Mouse (Mus musculus): ENCODE results near the gene Cwc27. TPM values are rescaled to one million over a fixed set of nuclear protein-coding genes. Genes with fewer than 3 reads are reported as not detected.

The Cwc27 gene
- total RNA-seq, 2 experiments from 2014 or later: 18.4 to 18.6 TPM

DNA sequence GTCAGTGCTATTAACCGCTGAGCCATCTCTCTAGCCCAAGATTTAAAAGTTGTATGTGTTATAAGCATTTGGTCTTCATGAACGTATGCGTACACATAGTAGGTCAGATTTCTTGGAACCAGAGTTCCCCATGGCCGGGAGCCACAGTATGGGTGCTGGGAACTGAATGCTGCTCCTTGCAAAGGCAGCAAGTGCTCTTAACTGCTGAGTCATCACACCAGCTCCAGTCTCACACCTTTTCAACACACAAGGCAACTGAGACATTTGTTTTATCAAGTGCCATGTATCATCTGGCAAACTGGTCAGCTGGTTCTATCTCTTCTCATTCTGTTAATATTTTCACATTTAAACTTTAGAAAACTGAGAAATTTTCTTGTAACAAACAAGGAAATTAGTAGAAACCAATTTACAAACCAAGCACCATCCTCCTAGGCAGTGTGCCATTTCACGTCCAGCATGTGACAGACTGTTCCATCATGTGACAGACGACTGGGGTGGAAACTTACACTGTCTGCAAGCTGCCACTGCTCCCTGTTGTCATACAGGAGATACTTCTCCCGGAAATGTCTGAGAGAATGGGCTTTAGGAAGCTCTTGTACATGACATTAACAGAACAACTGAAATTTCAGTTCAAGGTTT lies 156.8 kb downstream of the Cwc27 start:
- intact Hi-C loops (cut with DNase I): no loop called here

GRCm38 (mm10) chr13:104656666-104657272 lies 160.2 kb downstream of the Cwc27 start:
- intact Hi-C loops (cut with DNase I): no loop called here
- DNase-seq (ENCODE audit: extremely low spot score in 1 of 2, low spot score in 2 of 2): no peak

More for the DNA sequence above, 156.8 kb downstream of the Cwc27 start:
- DNase-seq (ENCODE audit: extremely low spot score in 1 of 2, low spot score in 2 of 2): no peak

DNA sequence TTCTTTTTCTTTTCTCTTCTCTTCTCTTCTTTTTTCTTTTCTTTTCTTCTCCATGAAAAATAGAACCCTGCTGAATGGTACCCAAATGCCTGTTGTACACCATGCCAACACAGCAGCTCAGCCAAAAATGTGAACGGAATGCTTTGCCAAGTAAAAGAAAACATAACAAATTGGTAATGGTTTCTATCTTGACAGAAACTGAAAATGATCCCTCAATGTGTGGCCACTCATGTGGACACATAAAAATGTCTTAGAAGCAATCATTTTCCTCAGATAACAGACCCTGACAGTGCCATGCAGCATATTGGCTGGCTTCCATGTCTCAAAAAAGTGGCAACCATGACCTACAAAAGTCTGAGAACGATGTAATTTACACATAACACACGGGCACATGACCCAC lies 161.8 kb downstream of the Cwc27 start:
- DNase-seq (ENCODE audit: extremely low spot score in 1 of 2, low spot score in 2 of 2): no peak
- intact Hi-C loops (cut with DNase I): no loop called here

- no peak for DNase-seq (ENCODE audit: extremely low spot score in 1 of 2, low spot score in 2 of 2)
- intact Hi-C loops (cut with DNase I): no loop called here
Observed at GRCm38 (mm10) chr13:104651763-104652162, 165.2 kb downstream of the Cwc27 start.

DNA sequence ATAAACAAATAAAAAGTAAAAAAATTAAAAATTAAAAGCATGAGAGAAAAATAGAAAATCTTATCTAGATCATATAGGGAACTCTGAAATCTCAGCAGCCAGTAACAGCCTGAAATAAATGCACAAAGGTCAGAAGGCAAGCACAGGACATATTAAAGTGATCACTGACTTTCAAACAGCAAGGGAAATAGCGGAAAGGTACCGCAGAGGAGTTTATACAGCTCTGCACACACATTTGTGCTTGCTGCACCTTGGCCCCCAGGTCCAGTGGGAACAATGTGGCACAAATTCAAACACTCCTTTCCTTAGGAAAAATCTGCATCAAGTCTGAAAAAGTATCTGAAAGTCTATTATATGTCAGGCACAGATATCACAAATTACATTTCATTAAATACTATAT lies 166.3 kb downstream of the Cwc27 start:
- DNase-seq (ENCODE audit: extremely low spot score in 1 of 2, low spot score in 2 of 2): no peak
- intact Hi-C loops (cut with DNase I): no loop called here

GRCm38 (mm10) chr13:104650145-104650544 lies 166.8 kb downstream of the Cwc27 start:
- intact Hi-C loops (cut with DNase I): no loop called here
- no peak for DNase-seq (ENCODE audit: extremely low spot score in 1 of 2, low spot score in 2 of 2)

DNA sequence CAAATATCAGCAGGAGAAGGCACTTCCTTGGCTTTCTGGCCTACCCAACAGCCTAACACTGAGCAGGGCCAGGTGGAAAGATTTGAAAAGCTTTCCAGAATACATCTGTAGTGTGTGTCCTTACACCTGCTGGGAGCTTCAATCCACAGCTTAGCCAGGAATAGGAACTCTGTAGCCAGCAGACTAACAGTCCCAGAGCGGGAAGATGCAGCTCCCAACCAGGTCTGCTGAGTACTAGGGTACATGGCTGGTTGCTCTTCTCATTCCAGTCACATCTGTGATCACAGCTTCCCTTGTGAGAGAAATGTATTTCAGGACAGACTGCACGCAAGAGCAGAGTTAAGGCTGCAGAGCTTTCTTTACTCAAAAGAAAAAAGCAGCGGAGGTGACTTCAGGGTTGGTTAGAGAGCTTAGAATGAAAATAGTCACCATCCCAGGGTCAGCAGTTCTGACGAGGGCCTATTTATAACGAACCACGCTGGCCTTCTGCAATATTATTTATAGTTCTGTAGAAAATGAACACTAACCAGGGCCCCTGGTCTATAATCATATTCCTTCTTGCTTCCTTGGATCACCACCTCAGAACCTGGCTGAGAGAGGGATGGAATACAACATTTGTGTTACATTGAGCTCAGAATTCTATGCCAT lies 171.0 kb downstream of the Cwc27 start:
- intact Hi-C loops (cut with DNase I): no loop called here
- DNase-seq (ENCODE audit: extremely low spot score in 1 of 2, low spot score in 2 of 2): no peak

GRCm38 (mm10) chr13:104644185-104644584 lies 172.8 kb downstream of the Cwc27 start:
- intact Hi-C loops (cut with DNase I): no loop called here
- no peak for DNase-seq (ENCODE audit: extremely low spot score in 1 of 2, low spot score in 2 of 2)

DNA sequence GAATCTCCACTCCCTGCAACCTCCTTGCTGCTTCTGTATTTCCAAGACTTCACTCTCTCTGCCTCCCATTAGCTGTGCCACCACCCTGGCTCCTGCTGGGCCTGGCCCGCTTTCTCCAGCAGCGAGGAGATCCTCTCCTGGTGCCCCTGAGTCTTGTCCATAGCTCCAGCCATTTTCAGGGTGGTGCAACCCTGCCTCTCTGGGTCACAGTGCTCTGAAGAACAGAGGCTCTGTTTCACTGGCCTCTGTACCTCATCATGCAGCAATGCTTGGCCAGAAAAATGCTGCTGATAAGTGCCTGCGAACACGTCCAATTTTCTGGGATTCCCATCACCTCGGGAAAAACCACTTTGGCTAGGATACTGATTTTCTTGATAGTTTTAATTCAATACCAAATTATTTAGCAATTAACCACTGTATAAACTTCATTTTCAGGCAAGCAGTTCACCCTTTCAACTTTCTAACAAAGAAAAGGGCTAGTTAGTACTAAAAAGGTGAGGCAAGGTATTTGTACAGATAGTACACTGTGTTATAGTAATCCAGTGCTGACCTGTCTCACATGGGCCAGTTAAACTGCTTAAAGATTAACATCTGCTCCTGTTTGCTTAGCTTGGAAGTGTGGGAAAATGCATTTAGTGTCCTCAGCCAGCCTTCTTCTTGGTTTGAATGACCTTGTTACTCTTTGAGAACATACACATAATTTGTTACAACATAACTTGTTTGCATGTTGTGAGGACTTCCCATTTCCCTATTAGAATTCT lies 176.1 kb downstream of the Cwc27 start:
- intact Hi-C loops (cut with DNase I): no loop called here
- DNase-seq (ENCODE audit: extremely low spot score in 1 of 2, low spot score in 2 of 2): no peak

DNA sequence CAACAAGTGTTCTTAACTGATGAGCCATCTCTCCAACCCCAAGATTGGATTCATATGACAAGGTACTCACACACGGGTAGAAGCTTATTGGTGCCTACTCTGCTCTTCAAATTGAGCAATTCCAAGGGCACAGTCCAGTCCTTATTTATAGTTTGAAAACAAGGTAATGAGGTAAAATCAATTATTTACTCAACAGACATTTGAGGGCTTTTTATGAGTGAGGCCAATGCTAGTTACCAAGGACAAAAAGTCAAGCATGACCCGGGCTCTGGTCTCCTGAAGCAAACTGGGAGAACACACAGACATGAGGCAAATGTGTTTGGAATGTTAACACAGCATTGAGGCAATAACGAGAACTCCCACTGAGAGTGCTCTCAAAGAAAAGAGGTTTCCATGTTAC lies 178.0 kb downstream of the Cwc27 start:
- intact Hi-C loops (cut with DNase I): no loop called here
- no peak for DNase-seq (ENCODE audit: extremely low spot score in 1 of 2, low spot score in 2 of 2)

GRCm38 (mm10) chr13:104635965-104636462 lies 180.9 kb downstream of the Cwc27 start:
- intact Hi-C loops (cut with DNase I): no loop called here
- no peak for DNase-seq (ENCODE audit: extremely low spot score in 1 of 2, low spot score in 2 of 2)

DNA sequence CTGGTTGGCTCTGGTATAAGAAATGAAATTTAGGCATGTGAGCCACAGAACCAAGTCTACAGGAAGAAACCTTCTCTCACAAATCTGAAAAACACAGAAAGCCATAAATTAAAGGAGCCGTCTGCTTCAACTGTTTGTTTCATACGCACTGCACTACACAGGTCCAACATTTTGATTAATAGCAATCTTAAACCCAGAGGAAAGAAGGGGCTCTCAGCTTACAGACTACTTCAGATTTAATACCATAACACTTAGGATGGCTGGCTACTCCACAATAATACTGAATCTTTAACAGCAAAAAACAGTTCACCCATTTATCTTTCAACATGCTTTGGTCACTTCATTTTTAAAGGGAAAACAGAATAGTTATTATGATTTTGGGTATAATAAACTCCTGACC lies 182.2 kb downstream of the Cwc27 start:
- intact Hi-C loops (cut with DNase I): no loop called here
- DNase-seq (ENCODE audit: extremely low spot score in 1 of 2, low spot score in 2 of 2): no peak

DNA sequence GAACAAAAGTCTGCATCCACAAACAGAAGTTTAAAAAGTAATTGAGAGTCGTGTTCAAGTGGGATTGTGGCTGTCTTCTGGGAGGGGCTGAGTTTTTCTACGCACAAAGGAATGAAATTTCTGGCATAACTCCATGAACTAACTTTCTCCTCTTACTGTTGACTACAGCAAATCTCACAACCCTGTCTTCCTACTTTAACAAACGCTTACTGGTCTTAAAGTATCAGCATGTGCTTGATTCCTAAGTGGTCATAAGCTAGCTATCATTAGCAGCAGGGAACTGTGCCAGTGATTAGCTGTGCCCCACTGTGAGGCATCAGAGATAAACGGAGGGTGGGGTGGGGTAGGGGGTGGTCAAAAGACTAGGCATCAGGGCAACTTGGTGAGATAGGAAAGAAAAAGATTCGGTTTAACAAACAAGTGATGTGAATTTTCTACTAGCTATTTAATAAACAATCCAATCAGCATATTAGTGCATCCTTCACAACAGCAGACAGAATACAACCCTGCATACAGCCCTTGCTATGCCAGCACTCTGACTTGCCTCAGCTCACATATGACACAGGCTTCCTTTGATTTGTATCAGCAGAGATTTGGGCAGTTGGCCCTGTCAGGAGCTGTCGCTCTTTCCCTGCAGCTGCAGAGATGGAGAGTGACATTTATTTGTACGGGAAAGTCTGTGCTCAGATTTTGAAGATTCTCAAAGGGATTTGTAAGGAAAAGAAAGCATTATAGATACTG lies 184.3 kb downstream of the Cwc27 start:
- intact Hi-C loops (cut with DNase I): no loop called here
- no peak for DNase-seq (ENCODE audit: extremely low spot score in 1 of 2, low spot score in 2 of 2)

- DNase-seq (ENCODE audit: extremely low spot score in 1 of 2, low spot score in 2 of 2): no peak
- intact Hi-C loops (cut with DNase I): no loop called here
Observed at GRCm38 (mm10) chr13:104631621-104632205, 185.2 kb downstream of the Cwc27 start.

DNA sequence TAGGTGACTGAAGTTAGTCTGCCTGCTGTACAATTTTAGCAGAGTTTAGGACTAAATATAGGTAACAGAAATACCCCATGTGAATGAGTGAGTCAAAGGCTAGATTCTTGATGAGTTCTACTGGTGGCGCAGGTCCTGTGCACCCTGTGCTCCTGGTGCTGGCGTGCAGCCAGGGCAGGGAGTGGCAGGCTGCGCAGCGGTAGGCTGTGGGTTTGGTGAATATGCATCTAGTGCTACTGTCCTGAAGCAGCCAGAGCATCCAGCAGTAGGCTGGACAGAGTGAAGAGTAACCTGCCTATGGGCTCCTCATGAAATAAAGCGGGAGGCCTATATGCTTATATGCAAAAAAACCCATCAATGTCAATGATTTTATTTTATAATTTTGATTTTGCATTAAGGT lies 186.1 kb downstream of the Cwc27 start:
- DNase-seq (ENCODE audit: extremely low spot score in 1 of 2, low spot score in 2 of 2): no peak
- intact Hi-C loops (cut with DNase I): no loop called here

- intact Hi-C loops (cut with DNase I): no loop called here
- no peak for DNase-seq (ENCODE audit: extremely low spot score in 1 of 2, low spot score in 2 of 2)
Observed at GRCm38 (mm10) chr13:104629621-104630020, 187.3 kb downstream of the Cwc27 start.

GRCm38 (mm10) chr13:104628019-104628418 lies 188.9 kb downstream of the Cwc27 start:
- intact Hi-C loops (cut with DNase I): no loop called here
- no peak for DNase-seq (ENCODE audit: extremely low spot score in 1 of 2, low spot score in 2 of 2)

DNA sequence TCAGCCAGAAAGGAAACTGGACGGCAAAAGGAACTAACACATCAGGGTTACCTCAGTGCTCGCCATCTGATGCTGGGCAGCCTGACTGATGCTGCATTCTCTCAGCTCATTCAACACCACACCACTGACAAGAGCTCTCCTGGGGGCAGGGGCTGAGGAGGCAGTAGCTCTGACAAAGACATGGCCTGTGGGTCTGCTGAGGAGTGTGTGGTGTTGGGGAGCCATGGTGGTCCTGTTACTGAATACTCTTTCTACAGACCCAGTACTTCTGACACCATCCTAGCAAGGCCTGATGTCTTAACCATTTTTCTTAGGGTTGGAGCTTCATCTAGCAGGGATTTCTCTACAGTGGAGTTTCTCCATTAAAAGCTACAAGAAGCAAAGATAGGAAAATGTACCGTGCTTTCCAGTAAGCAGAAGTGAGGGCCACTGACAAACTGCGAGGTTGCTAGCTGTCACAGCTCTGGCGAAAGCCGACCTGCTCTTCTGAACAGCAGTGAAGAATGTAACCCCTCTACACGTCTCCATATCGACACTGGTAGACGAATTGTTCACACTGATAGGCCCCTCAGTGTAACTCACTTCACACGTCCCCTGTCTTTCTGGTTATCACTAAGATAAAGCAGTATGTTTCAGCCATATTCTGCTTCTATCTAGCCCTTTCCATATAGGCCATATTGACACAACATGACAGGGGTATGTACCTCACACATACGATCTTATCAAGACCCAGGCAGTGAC lies 189.6 kb downstream of the Cwc27 start:
- DNase-seq (ENCODE audit: extremely low spot score in 1 of 2, low spot score in 2 of 2): no peak
- intact Hi-C loops (cut with DNase I): no loop called here

Measured in left cerebral cortex, postnatal 10 days (tissue).